ENCODE assay signal across 12 mouse cellular contexts in the genomic region with DNA sequence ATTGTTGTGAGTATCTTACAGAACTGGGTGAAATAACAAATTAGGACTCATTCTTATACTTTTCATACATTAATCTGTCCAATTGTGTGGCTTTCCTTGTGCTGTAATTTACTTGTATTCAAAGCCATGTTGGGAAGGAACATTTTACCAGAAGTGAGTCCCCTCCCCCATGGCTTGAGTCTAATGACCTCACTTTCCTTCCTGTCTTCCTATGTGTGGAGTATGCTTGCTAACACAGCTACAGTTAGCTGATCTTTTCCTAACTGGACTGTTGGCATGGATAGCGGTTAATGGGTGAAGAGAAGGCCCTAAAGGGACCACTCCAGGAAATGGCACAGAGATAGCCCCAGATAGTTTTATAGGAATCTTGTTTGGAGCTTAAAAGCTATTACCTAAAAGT. TPM values are rescaled to one million over a fixed set of nuclear protein-coding genes. Genes with fewer than 3 reads are reported as not detected.
DNase-seq lines count a peak whose midpoint lies in the region; ATAC-seq and TF ChIP-seq lines count a peak whose summit lies in the region.
"Had no signal": no experiment of that assay in that cellular context is flagged by ENCODE, and none has a peak within 500 bp of the region (broad histone marks: within the 10 kb centered on the region; RNA-seq: fewer than 3 reads in every experiment).

No protein-coding gene starts in this region.

- H3K4me3 ChIP-seq in stomach, embryonic 14.5 days (ENCODE audit: low read depth, low read length), result no peak overlapping the region
- no peak overlapping the region for H3K4me3 ChIP-seq in stomach, postnatal 0 days (ENCODE audit: low read depth, low read length)
- H3K4me3 ChIP-seq: limb, embryonic 12.5 days; midbrain, embryonic 12.5 days had no signal

- peak overlapping the region; percentile 6; the same call in 1 of the 2 replicates for H3K27ac ChIP-seq in stomach, embryonic 14.5 days (ENCODE audit: low read length)
- no peak overlapping the region for H3K27ac ChIP-seq in stomach, postnatal 0 days (replicated peaks)
- H3K27ac ChIP-seq: limb, embryonic 12.5 days; midbrain, embryonic 12.5 days had no signal

- no peak for TF ChIP-seq CTCF in stomach, postnatal 0 days (IDR thresholded peaks at IDR 0.05; ENCODE audit: low read depth)

- ATAC-seq in stomach, embryonic 14.5 days (ENCODE audit: insufficient number of reproducible peaks, insufficient read depth, low FRiP score, low read depth), result no peak
- ATAC-seq in stomach, postnatal 0 days (ENCODE audit: low FRiP score, low TSS enrichment), result no peak

- peak; percentile 23 for DNase-seq in embryo, embryonic 10.5 days (ENCODE audit: low spot score)
- no peak for DNase-seq in embryo, embryonic 10 days (ENCODE audit: low spot score)
- DNase-seq in stomach, postnatal 0 days (ENCODE audit: low spot score), result no peak
- DNase-seq in heart, postnatal 14 days, result peak; percentile 8 to 23
- peak; percentile 49 for DNase-seq in naive thymus-derived CD4-positive, alpha-beta T cell, adult 2 months (ENCODE audit: low read depth)
- DNase-seq in gastrocnemius, adult 8-10 months (ENCODE audit: low spot score in 2 of 2), result no peak
- DNase-seq in cerebellum, postnatal 25 days, result no peak
- DNase-seq: cerebellum, postnatal 36 days; gastrocnemius, postnatal 14 days had no signal

- no peak overlapping the region for H3K4me2 ChIP-seq in stomach, embryonic 14.5 days (replicated peaks; ENCODE audit: low read depth, low read length)
- H3K4me2 ChIP-seq in stomach, postnatal 0 days (replicated peaks; ENCODE audit: low read depth), result no peak overlapping the region
- H3K4me2 ChIP-seq: limb, embryonic 12.5 days; midbrain, embryonic 12.5 days had no signal

- WGBS in stomach, embryonic 14.5 days, result 84% methylated on average over 1 of the region's 1 CpGs
- 100% methylated on average over 1 of the region's 1 CpGs for WGBS in stomach, postnatal 0 days

- H3K9ac ChIP-seq in stomach, embryonic 14.5 days (replicated peaks; ENCODE audit: low read depth, low read length), result no peak overlapping the region
- H3K9ac ChIP-seq in stomach, postnatal 0 days (ENCODE audit: low read length), result no peak overlapping the region
- H3K9ac ChIP-seq: limb, embryonic 12.5 days; midbrain, embryonic 12.5 days had no signal

- no peaks in the 10 kb centered on the region for H3K27me3 ChIP-seq in stomach, embryonic 14.5 days (ENCODE audit: control insufficient read depth, insufficient read depth, low read length)
- no peaks in the 10 kb centered on the region for H3K27me3 ChIP-seq in stomach, postnatal 0 days (ENCODE audit: control insufficient read depth, insufficient read depth, low read length)
- H3K27me3 ChIP-seq: limb, embryonic 12.5 days; midbrain, embryonic 12.5 days had no signal

- H3K36me3 ChIP-seq in stomach, embryonic 14.5 days (ENCODE audit: control insufficient read depth, insufficient read depth, low read length), result peaks cover 3% of the 10 kb centered on the region; the same call in 1 of the 2 replicates
- no peaks in the 10 kb centered on the region; the same call in 1 of the 2 replicates for H3K36me3 ChIP-seq in stomach, postnatal 0 days (ENCODE audit: control insufficient read depth, insufficient read depth, low read length)

- intact Hi-C loops in heart, postnatal 14 days (cut with DNase I), result no loop called here

- no peaks in the 10 kb centered on the region for H3K9me3 ChIP-seq in stomach, embryonic 14.5 days (ENCODE audit: control insufficient read depth, low read depth, low read length)
- H3K9me3 ChIP-seq in stomach, postnatal 0 days (ENCODE audit: control insufficient read depth, low read length), result no peaks in the 10 kb centered on the region
- H3K9me3 ChIP-seq: limb, embryonic 12.5 days; midbrain, embryonic 12.5 days had no signal

- no peak for TF ChIP-seq EP300 in stomach, postnatal 0 days (optimal IDR thresholded peaks at IDR 0.05)

- no peaks in the 10 kb centered on the region for H3K4me1 ChIP-seq in stomach, embryonic 14.5 days (ENCODE audit: control insufficient read depth, insufficient read depth, low read length)
- no peaks in the 10 kb centered on the region for H3K4me1 ChIP-seq in stomach, postnatal 0 days (replicated peaks; ENCODE audit: control insufficient read depth, insufficient read depth)
- H3K4me1 ChIP-seq: midbrain, embryonic 12.5 days had no signal

RNA-seq across cellular contexts. Expression of gene Map3k3, which starts 13.8 kb away (rescaled TPM):
- polyA plus RNA-seq in stomach, embryonic 14.5 days (2014; fragmentation: Nextera tagmentation; extraction: Ambion mirVana), result 20.7 and 25.8 TPM in 2 replicates
- polyA plus RNA-seq in stomach, postnatal 0 days (2015; fragmentation: Nextera tagmentation; extraction: Ambion mirVana), result 8.7 and 10.2 TPM in 2 replicates
- total RNA-seq in heart, postnatal 14 days (2021), result 10 to 100 TPM; 45.9 to 47.1 TPM
- total RNA-seq in gastrocnemius, adult 8-10 months (2022), result 10 to 100 TPM; 20.6 to 24.8 (median 22.5) TPM

RNA-seq across cellular contexts. Expression of gene Taco1, which starts 32.4 kb away (rescaled TPM):
- 7.7 and 11.1 TPM in 2 replicates for polyA plus RNA-seq in stomach, embryonic 14.5 days (2014; fragmentation: Nextera tagmentation; extraction: Ambion mirVana)
- 7.6 and 8.1 TPM in 2 replicates for polyA plus RNA-seq in stomach, postnatal 0 days (2015; fragmentation: Nextera tagmentation; extraction: Ambion mirVana)
- 10 to 100 TPM; 51.2 to 59.8 TPM for total RNA-seq in heart, postnatal 14 days (2021)
- 10 to 100 TPM; 35.8 to 42.1 (median 39.3) TPM for total RNA-seq in gastrocnemius, adult 8-10 months (2022)

Comparison
In these comparisons a context has a peak if more than half of its experiments do, and no peak if none do; other contexts are left out.
1. DNase-seq: peak in embryo, embryonic 10.5 days (single experiment), heart, postnatal 14 days (2 of 2) and naive thymus-derived CD4-positive, alpha-beta T cell, adult 2 months (single experiment); none in embryo, embryonic 10 days (single experiment), stomach, postnatal 0 days (single experiment), gastrocnemius, adult 8-10 months (0 of 2) and cerebellum, postnatal 25 days (0 of 2).